Mouse (Mus musculus) heart, adult 2 months (tissue): Measurements from ENCODE around the gene Casc3.

ENCODE experiments used
- CTCF ChIP-seq: fragments of 200-600 bp; IDR thresholded peaks from 2 replicates; pipeline ENCODE4 v1.8.1; 2022; ENCODE audit warnings: antibody characterized with exemption, mild to moderate bottlenecking, moderate library complexity
- EP300 ChIP-seq: fragments of 200-500 bp; IDR thresholded peaks from 2 replicates; pipeline ENCODE4 v1.6.1; 2011; ENCODE audit warnings: low read depth, low read length, control low read depth; ENCODE audit not compliant: insufficient read depth

GRCm38 (mm10) chr11:98829875-98830274 lies 25.2 kb downstream of the Casc3 start:
- TF ChIP-seq EP300 = no peak
- no peak for TF ChIP-seq CTCF
